Mouse (Mus musculus) hematopoietic stem cell, adult 5-6 weeks (primary cell): ENCODE measurements around the gene Gm44805. TPM values are rescaled to one million over a fixed set of nuclear protein-coding genes. Genes with fewer than 3 reads are reported as not detected.

Experiments
- ATAC-seq, 2 experiments: fragments of 125-278 bp in 1 of 2; replicated peaks in 1 of 2; 2 replicates each; pipeline ENCODE4 v1.8.0; 2016 to 2017; ENCODE audit warnings: inconsistent platforms in 2 of 2, mild to moderate bottlenecking in 2 of 2, moderate number of reproducible peaks in 2 of 2, low read depth in 1 of 2, moderate TSS enrichment in 1 of 2; ENCODE audit not compliant: low FRiP score in 2 of 2, poor library complexity in 2 of 2, severe bottlenecking in 2 of 2, insufficient read depth in 1 of 2, low TSS enrichment in 1 of 2
- total RNA-seq: library from RNA; stranded (forward); fragments of 172-1452, 232-1000 nt; gene quantifications from 2 replicates; pipeline ENCODE4 v1.2.3, GENCODE M21; 2017

Gm44805 gene
- total RNA-seq, 1 experiment from 2014 or later, result not detected

- no peak for ATAC-seq
Measured at GRCm38 (mm10) chr7:19702859-19703555, 21.8 kb upstream of the Gm44805 start.

- peak; percentile 22 to 42; a peak in 1 of 4 replicates for ATAC-seq
Measured at GRCm38 (mm10) chr7:19701069-19701761, 20.0 kb upstream of the Gm44805 start.

GRCm38 (mm10) chr7:19700299-19701068, 19.3 kb upstream of the Gm44805 start:
- no peak for ATAC-seq

GRCm38 (mm10) chr7:19699827-19700148, 18.6 kb upstream of the Gm44805 start:
- no peak for ATAC-seq

GRCm38 (mm10) chr7:19698907-19699826, 17.9 kb upstream of the Gm44805 start, which contains the start of gene Apoe:
TSS of gene Apoe (minus strand) at chr7:19699188.
- peak; percentile 52 to 63 for ATAC-seq

- peak in 1 of 2 experiments; percentile 16; a peak in 1 of 4 replicates for ATAC-seq
Measured at GRCm38 (mm10) chr7:19697949-19698906, 17.0 kb upstream of the Gm44805 start.

- no peak for ATAC-seq
Measured at GRCm38 (mm10) chr7:19696336-19696873, 15.2 kb upstream of the Gm44805 start.

GRCm38 (mm10) chr7:19695881-19696280, 14.7 kb upstream of the Gm44805 start:
- no peak for ATAC-seq

- no peak for ATAC-seq
Measured at GRCm38 (mm10) chr7:19695213-19695594, 14.0 kb upstream of the Gm44805 start.

GRCm38 (mm10) chr7:19694336-19695212, 13.4 kb upstream of the Gm44805 start:
- no peak for ATAC-seq

- ATAC-seq, result peak; percentile 20 to 28; a peak in 2 of 4 replicates
Measured at GRCm38 (mm10) chr7:19693421-19693820, 12.2 kb upstream of the Gm44805 start.

GRCm38 (mm10) chr7:19691873-19692865, 10.9 kb upstream of the Gm44805 start, which contains the start of gene Apoc1:
TSS of gene Apoc1 (minus strand) at chr7:19692660.
- ATAC-seq, result no peak

- ATAC-seq, result no peak
Measured at GRCm38 (mm10) chr7:19691434-19691833, 10.2 kb upstream of the Gm44805 start.

- no peak for ATAC-seq
Measured at GRCm38 (mm10) chr7:19690845-19691244, 9.6 kb upstream of the Gm44805 start.
